Mouse (Mus musculus) heart, postnatal 0 days (tissue): Measurements from ENCODE around the gene Pik3c2b. TPM values are rescaled to one million over a fixed set of nuclear protein-coding genes. Genes with fewer than 3 reads are reported as not detected.

ENCODE experiments used
- ATAC-seq: fragments of 200-750 bp; cut with Nextera tagmentation; 2 replicates; pipeline ENCODE4 v1.8.0; 2017; ENCODE audit warnings: low read depth, moderate number of reproducible peaks, moderate library complexity; ENCODE audit not compliant: insufficient read depth
- DNase-seq: peaks from one replicate; pipeline ENCODE4 v3.0.0-alpha.2; 2016; ENCODE audit warnings: low spot score
- H3K27ac ChIP-seq: fragments of 300-500 bp; sonication (generic); 2 replicates; pipeline ENCODE4 v1.5.1; 2014; ENCODE audit warnings: low read depth, mild to moderate bottlenecking
- H3K27me3 ChIP-seq: fragments of 300-500 bp; sonication (generic); 2 replicates; pipeline ENCODE4 v1.6.1; 2014; ENCODE audit warnings: low read length, mixed read lengths; ENCODE audit not compliant: control insufficient read depth, insufficient read depth
- H3K36me3 ChIP-seq: fragments of 300-500 bp; sonication (generic); replicated peaks from 2 replicates; pipeline ENCODE4 v1.6.1; 2014; ENCODE audit warnings: low read length, mixed read lengths; ENCODE audit not compliant: control insufficient read depth, insufficient read depth
- H3K4me1 ChIP-seq: fragments of 300-500 bp; sonication (generic); 2 replicates; pipeline ENCODE4 v1.6.1; 2014; ENCODE audit warnings: antibody characterized with exemption; ENCODE audit not compliant: control insufficient read depth, insufficient read depth
- H3K4me2 ChIP-seq: fragments of 300-500 bp; sonication (generic); 2 replicates; pipeline ENCODE4 v1.6.1; 2014; ENCODE audit warnings: low read depth, mild to moderate bottlenecking, low read length, moderate library complexity
- H3K4me3 ChIP-seq: fragments of 300-500 bp; sonication (generic); 2 replicates; pipeline ENCODE4 v1.5.1; 2014; ENCODE audit warnings: low read depth, low read length
- H3K9ac ChIP-seq: fragments of 300-500 bp; sonication (generic); replicated peaks from 2 replicates; pipeline ENCODE4 v1.6.1; 2014; ENCODE audit warnings: low read depth, low read length, mixed read lengths
- H3K9me3 ChIP-seq: fragments of 300-500 bp; sonication (generic); replicated peaks from 2 replicates; pipeline ENCODE4 v1.6.1; 2016; ENCODE audit warnings: low read length; ENCODE audit not compliant: control insufficient read depth
- CTCF ChIP-seq: IDR thresholded peaks from 2 replicates; pipeline ENCODE4 v1.5.1; 2016; ENCODE audit warnings: antibody characterized with exemption, control low read depth, low read depth
- EP300 ChIP-seq: IDR thresholded peaks from 2 replicates; pipeline ENCODE4 v1.6.1; 2016; ENCODE audit warnings: antibody characterized with exemption, low read depth
- WGBS: fragments of 180-500 bp; shearing (Covaris S2); extraction: QIAGEN DNeasy Blood & Tissue Kit; methylation state at CpG from one replicate; pipeline ENCODE4 v1.1.7; 2014; 5-methylcytosine and 5-hydroxymethylcytosine counted together
- polyA plus RNA-seq: library from polyadenylated mRNA; unstranded; fragments of >200 nt; fragmentation: Nextera tagmentation; extraction: Ambion mirVana; gene quantifications from 2 replicates; pipeline ENCODE4 v1.2.1, GENCODE M21; 2015
- total RNA-seq: library from RNA; depleted of rRNA; stranded (reverse); fragments of >200 nt; gene quantifications from 2 replicates; pipeline ENCODE4 v1.2.3, GENCODE M21; 2014; ENCODE audit warnings: low replicate concordance; rRNA removed

Pik3c2b gene
- total RNA-seq (16.3 and 17.4 TPM in 2 replicates), polyA plus RNA-seq (7.6 and 7.8 TPM in 2 replicates)

DNA sequence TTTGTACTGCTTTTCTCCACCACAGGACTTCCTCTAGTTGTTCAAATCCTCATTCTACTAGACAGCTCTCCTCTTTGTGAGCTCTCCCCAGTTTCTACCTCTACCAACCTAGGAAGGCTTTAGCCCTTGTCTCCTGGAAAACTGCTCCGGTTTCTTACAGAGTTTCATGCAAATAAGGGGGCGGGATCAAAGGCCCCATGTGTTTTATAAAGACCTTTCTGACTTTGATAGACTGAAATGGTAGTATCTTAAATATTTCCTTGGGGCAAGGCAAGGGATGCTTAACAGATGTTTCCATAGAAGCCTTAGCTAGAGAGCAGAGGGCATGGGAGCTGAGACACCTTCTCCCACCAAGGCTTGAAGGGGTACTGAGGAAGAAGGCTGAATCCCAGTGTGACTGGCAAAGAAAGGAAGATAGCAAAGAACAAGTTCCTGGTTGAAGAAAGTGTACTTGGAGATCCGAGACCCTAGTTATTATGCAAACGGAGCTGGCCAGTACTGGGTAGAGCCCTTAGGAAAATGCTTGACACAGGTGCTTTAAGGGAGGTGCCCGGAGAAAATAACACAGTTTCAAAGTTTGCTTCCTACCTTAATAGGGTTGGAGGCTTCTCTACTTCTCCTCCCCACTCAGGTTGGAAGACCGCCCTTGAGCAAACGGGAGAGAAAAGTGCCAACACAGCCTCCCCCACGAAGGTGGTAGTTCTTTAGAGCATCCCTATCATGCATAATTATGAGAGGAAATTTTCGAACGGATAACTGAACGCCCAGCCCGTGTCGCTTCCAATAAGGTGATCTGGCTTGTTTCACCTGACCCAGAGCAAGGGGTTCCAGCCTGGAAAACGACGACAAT lies at the start of gene Pik3c2b:
TSS of gene Pik3c2b (plus strand) at position 657 of the 850 bp plus-strand sequence.
- Histone ChIP-seq H3K27me3 (no peaks in the 10 kb centered on the region), H3K9ac (peak within 1 kb of the TSS; percentile 94), H3K4me2 (peak within 1 kb of the TSS; percentile 99), H3K4me3 (peak within 1 kb of the TSS; percentile 90), H3K36me3 (no peaks in the 10 kb centered on the region), H3K4me1 (peaks cover 12% of the 10 kb centered on the region), H3K9me3 (no peaks in the 10 kb centered on the region), H3K27ac (peak within 1 kb of the TSS; percentile 90)
- TF ChIP-seq EP300 (no peak), CTCF (no peak)
- no peak for DNase-seq
- WGBS: 7% methylated on average over 15 of the region's 15 CpGs
- no peak for ATAC-seq

DNA sequence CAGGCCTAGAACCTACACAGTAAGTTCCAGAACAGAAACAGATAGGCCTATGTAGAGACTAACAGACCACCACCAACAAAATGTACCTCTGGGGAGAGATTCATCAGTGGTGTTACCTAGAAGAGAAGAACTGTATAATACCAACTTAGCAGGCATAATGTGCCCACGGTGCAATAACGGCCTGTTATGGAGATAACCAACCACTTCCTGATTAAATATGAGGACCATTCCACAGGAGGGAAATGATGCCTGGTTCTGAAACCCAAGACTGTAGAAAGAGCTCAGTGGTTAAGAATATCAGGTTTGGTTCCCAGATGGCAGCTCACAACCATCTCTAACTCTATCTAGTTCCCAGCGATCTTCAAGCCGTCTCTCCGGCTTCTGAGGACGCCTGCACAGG lies 45.1 kb upstream of the Pik3c2b start:
- Histone ChIP-seq H3K36me3 (peaks cover 87% of the 10 kb centered on the region), H3K4me2 (no peak overlapping the region), H3K9me3 (no peaks in the 10 kb centered on the region), H3K27me3 (no peaks in the 10 kb centered on the region), H3K4me3 (no peak overlapping the region), H3K4me1 (no peaks in the 10 kb centered on the region), H3K9ac (no peak overlapping the region), H3K27ac (no peak overlapping the region)
- no peak for DNase-seq
- no peak for ATAC-seq
- WGBS: 91% methylated on average over 6 of the region's 6 CpGs
- TF ChIP-seq EP300 (no peak), CTCF (no peak)

DNA sequence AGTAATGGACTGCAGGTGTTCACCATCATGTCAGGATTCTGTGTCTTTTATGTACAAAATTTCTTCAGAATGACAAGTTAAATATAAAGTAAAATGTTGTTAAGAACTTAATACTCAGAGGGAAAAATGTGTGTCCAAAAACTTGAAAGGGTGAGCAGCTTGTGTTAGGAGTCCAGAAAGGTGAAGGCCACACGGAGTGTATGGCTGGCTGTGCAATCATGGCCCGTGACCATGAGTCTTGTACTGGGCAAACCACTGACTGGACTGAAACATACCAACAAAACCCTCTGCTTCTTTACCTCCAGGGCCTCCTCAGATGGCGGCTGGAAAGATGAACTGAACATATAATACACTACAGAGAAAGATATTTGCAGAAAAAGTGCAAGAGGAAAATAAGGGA lies 38.9 kb upstream of the Pik3c2b start:
- TF ChIP-seq EP300: no peak
- TF ChIP-seq CTCF: no peak
- 81% methylated on average over 3 of the region's 3 CpGs for WGBS

DNA sequence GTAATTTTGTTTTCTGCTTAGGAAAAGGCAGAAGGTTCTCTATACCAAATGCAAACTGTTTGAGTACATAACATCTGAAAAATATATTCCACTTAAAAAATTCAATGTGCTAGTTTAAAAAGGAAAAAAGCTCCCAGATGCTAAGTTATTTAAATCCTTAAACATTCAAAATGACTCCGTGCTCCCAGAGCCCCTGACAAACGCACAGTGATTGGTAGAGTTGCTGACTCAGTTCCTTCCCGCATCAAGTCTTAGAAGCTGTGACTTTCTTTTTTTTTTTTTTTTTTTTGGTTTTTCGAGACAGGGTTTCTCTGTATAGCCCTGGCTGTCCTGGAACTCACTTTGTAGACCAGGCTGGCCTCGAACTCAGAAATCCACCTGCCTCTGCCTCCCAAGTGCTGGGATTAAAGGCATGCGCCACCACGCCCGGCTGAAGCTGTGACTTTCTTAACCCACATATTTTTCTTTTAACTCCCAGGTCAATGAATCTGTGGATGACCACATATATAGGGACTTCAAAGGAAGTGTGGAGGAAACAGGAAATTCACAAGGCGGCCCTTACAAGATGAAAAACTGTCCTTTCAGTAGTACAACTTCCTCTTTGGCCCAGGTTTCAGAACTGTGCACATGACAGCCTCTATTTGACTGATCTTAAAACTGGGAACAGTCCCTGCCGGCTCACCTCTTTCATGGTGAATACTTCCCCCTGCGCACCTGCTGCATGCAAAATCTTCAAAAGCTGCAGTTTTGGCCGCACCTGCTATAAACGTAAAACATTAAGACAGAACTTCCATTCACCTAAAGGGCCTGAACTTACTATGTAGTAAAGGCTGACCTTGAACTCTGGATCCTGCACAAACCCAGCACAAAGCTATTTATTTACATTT lies 33.3 kb upstream of the Pik3c2b start:
- 83% methylated on average over 12 of the region's 13 CpGs for WGBS
- Histone ChIP-seq H3K4me2 (no peak overlapping the region), H3K36me3 (peaks cover 59% of the 10 kb centered on the region), H3K9me3 (no peaks in the 10 kb centered on the region), H3K4me3 (no peak overlapping the region), H3K9ac (no peak overlapping the region), H3K4me1 (0 out of 2 replicates have a peak, but pooled peaks cover 3% of the 10 kb centered on the region), H3K27ac (no peak overlapping the region), H3K27me3 (no peaks in the 10 kb centered on the region)
- ATAC-seq: no peak
- DNase-seq: no peak
- no peak for TF ChIP-seq EP300
- no peak for TF ChIP-seq CTCF

More for the DNA sequence above, 38.9 kb upstream of the Pik3c2b start:
- Histone ChIP-seq H3K9ac (no peak overlapping the region), H3K4me2 (no peak overlapping the region), H3K36me3 (peaks cover 60% of the 10 kb centered on the region), H3K4me1 (0 out of 2 replicates have a peak, but pooled peaks cover 3% of the 10 kb centered on the region), H3K9me3 (no peaks in the 10 kb centered on the region), H3K4me3 (no peak overlapping the region), H3K27me3 (no peaks in the 10 kb centered on the region), H3K27ac (no peak overlapping the region)
- ATAC-seq: no peak
- no peak for DNase-seq

DNA sequence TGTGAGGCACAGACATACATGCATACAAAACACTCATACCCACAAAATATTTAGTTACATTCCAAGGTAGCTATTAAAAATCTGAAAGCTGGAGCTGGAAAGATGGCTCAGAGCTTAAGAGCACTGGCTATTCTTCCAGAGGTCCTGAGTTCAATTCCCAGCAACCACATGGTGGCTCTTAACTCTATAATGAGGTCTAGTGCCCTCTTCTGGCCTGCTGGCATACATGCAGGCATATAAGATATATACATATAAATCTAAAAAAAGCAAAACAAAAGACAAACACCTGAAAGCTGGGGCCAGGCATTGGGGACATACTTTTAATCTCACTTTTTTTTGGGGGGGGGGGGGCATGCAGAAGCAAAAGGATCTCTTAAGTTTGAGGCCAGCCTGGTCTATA lies 32.1 kb upstream of the Pik3c2b start:
- Histone ChIP-seq H3K27me3 (no peaks in the 10 kb centered on the region), H3K4me2 (no peak overlapping the region), H3K9me3 (no peaks in the 10 kb centered on the region), H3K9ac (no peak overlapping the region), H3K4me1 (0 out of 2 replicates have a peak, but pooled peaks cover 3% of the 10 kb centered on the region), H3K27ac (no peak overlapping the region), H3K4me3 (no peak overlapping the region), H3K36me3 (peaks cover 65% of the 10 kb centered on the region)
- no peak for ATAC-seq
- TF ChIP-seq EP300 (no peak), CTCF (no peak)
- DNase-seq: no peak
